Mouse (Mus musculus): Measurements from ENCODE around the gene Srgn.

Srgn gene

DNA sequence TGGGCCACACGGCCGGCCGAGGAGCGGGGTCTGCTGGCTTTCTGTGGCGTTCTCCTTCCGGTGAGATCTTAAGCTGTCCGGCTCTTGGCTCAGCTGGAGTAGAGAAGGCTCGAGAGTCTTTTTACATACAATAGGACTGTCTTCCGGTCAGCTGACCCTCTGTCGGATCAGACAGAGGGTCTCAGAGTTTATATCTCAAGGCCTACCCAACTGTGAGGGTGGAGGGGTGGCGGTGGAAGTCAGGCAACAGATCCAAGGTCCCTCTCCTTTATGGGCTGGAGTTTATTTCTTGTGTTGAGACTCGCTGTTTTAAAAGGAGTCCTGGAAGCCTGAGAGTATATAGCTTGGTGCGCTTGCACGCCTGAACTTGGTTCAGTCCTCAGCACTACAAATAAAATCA, at the start of gene Srgn:
Gene Srgn, minus strand, starts transcription at position 101 of the 400 bp plus-strand sequence.
- no peak for DNase-seq

DNA sequence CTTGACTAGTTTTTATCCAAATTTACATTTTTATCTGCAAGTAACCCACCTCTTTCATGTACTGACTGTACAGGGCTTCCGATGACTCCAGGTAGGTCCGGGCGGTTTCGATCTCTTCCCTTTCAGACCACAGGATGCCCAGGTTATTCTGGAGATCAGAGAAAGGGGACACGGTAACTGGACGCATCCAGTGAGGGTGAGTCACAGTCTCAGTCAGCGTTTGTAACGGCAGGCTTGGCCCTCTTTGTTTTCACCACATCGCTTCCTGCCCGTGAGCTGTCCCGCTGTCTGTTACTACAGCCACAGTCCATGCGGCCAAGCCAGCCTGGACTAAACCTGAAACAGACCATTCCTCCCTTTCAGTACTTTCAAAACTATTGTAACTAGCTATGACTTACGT, 47.8 kb upstream of the Srgn start:
- DNase-seq = no peak

DNA sequence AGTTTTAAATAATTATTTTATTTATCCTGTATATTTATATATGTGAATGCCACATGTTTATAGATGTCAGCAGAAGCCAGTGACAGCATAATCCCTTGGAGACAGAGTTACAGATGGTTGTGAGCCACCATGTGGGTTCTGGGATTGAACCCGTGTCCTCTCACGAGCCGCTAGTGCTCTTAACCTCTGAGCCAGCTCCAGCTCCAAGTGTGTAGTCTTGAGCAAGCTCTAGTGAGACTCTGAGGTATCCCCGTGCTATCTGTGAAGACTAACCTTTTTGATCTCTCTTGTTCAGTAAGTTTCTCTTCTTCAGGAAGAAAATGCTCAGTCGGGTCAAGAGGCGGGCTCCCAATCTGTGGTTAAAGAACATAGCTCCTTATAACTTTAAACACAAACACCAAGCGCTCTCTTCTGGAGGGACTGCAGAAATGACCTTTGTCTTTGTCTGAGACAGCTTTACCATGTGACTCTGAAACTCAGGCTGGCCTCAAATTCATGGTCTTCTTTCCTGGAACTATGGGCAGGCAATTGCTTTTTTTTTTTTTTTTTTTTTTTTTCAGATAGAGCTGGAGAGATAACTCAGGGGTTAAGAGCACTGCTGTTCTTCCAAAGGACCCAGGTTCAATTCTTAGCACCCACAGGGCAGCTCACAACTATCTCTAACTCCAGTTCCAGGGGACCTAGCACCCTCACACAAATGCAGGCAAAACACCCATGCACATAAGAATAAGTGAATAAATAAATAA, 43.0 kb upstream of the Srgn start:
- no peak for DNase-seq

DNA sequence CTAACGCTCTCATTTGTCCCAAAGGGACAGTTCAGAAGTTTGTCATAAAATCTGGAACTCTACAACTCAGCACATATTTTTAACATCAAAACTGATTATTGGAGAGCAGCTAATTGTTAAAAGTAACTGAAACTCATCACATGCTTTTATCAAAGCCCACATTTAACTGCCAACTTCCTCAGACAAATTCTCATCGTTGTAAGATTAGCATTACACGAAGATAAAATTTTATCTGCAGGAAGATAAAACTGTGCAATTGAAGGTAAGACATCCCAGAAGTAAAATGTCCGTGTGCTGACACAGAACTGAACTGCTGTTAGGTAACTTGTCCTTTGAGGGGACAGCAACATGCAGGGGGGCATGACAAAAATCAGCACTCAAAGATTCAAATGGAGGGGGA, 41.6 kb upstream of the Srgn start:
- DNase-seq = no peak

DNA sequence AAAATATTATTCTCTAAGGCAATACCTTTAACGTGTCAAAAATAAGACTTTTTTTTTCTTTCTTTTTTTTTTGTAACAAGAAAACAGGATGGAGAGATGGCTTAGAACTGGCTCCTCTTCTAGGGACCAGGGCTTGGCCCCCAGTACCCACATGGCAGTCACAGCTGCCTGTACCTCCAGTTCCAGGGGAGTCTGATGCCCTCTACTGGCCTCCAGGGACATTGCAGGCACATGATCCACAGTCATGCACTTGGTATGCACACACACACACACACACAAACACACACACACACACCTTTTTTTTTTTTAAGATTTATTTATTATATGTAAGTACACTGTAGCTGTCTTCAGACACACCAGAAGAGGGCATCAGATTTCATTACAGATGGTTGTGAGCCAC, 30.5 kb upstream of the Srgn start:
- no peak for DNase-seq

DNA sequence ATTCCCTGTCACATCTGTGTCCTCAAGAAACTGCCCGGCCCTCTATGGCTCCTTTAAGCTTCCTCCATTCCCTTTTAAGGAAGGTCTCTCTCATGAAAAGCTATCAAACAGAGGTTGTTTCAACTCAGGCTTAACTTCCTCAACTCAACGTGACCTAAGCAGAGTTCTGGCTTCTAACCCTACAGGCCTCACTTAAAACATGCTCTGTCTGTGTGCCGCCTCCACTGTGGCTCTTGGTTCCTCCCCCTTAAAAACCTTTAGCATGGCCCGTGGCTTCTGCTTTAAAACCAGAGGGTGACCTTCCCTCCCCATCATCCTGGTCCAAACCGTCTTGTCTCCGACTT, 29.3 kb upstream of the Srgn start:
- DNase-seq = no peak

DNA sequence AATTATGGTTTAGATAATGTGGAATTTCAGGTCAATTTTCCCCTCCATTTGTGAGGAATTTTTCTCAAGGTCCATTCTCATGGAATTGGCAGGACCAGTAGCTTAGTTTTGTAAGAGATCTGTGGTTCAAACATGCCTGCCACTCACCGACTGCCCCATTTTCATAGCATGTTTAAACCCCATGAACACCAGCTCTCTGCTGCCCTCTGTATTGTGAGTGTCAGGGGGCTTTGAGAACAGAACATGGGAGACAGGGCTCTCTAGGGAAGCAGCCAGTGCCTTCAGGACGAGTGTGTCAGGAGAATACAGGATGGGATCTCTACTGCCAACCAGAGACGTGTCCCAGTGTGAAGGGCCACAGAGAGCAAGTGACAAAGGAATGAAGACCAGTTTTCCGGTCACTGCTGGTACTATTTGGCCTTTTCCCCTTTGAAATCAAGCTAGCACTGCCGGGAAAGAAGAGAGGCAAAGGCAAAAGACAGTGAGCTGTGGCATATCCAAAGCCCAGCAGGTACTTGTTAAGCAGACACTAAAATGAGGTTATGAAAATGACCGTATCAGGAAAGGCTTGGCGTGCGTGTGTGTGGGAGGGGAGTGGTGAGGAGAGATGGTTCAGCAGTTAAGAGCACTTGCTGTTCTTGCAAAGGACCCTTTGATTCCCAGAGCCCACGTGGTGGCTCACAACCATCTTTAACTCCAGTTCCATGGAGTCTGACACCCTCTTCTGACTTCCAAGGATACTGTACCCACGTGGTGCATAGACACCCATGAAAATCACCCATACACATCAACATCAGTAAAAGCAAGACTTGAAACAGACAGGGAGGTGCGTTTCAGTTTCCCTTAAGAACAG, 28.7 kb upstream of the Srgn start:
- no peak for DNase-seq

DNA sequence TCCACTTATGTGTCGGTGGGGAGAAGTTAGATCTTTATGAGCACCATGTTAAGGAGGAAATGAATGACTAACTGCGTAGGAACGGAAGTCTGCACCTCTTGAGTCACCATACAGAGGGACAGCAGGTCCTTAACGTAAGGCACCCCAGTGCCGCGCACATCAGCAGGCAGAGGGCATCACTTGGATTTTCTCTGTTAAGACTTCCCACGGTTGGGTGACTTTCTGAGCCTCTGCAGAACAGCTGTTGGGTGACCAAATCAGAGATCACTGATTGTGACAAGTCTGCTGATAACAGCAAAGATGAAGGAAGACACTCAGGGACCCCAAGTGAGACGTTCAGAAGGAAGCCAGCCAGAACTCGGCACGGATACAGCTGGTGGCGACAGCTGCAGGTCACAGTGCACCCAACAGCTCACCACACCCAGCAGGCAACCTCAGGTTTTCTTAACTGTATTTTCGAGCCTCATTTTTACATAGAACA, 26.4 kb upstream of the Srgn start:
- DNase-seq = no peak

DNA sequence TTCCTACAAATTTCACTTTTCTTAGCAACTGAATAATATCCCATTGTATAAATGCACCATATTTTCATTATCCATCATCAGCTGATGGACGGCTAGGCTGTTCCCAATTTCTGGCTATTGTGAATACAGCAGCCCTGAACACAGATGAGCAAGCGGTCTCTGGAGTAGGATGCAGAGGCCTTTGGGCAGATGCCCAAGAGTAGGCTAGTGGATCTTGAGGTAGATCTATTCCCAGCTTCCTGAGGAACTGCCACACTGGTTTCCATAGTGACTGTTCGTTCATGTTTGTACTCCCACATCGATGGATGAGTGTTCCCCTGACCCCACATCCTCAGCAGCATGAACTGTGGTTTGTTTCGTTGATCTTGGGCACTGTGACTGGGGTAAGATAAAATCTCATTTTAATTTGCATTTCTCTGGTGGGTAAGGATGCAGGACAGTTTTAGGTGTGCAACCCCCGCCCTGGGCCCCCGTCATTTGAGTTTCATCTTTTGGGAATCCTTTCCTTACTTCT, 23.6 kb upstream of the Srgn start:
- no peak for DNase-seq

DNA sequence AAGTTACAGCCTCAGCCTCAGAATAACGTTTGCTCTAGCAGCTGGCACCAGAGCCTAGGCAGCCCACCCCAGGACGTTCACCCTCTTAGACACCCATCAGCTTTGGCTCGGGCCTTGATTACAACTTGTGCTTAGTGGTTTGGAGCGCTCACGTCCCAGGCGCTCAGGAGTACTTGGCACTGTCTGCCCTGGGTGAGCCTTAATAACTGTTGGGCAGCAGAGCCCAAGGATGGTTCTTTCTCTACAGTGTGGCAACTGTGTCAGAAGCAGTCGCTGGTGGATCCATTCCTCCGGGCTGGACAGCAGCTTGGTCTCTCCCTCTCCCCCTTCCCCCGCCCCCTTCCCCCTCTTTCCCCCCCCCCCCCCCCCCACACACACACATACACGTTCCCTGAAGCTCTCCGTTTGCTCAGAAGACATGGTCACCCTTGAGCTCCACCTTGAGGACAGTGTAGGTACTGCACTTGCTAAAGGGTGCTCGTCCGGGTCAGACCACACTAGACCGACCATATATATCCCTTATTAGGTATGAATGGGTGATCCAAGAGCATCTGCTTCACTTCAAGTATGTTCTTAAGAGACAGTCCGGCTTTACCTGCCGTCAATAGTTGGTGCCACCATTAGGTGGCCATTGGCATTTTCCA, 22.4 kb upstream of the Srgn start:
- DNase-seq = peak; percentile 51

DNA sequence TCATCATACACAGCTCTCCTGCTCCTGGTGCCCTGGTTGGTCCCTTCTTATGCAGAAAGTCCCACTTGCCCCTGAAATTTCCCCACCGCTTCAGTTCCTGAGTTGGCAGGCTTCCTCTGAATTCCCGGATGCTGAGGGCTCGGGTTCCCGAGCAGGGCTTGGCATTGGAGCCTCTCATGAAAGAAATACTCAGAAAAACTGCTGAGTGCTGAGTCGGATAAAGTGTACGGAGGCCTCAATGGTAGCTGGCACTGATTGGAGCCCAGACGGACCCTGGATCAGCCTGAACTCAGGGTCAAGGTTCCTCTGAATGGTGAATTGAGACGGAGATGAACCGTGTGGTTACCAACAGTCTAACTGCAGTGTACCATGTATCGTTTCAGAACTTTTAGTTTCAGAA, 19.2 kb upstream of the Srgn start:
- DNase-seq = no peak

DNA sequence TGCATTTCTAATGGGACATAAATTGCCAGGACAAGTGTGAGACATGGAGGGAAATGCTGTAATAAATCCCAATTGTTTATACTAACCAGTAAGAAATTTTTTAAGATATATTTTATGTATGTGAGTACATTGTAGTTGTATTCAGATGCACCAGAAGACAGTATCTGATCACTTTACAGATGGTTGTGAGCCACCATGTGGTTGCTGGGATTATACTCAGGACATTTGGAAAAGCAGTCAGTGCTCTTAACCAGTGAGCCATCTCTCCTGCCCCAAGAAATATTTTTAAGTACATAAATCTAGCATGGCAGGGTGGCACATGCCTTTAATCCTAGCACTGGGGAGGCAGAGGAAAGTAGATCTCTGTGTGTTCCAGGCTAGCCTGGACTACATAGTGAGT, 18.5 kb upstream of the Srgn start:
- no peak for DNase-seq

DNA sequence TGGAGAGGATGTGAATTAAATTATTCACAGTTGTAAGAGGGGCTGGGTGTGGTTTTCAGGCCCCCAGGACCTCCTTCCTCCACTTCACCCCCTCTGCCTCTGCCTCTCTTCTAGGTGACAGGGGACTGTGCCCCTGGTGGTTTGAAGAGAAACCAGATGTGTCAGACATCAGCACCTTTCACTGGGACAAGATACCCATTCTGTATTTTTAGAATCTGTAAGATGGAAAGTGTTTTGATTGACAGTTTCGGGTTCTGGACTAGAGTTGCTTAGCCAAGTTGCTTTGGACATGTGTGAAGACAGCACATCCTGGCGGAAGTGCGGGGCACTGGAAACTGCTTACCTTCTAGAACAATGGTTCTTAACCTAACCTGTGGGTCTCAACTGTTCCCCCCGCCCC, 17.1 kb upstream of the Srgn start:
- no peak for DNase-seq

DNA sequence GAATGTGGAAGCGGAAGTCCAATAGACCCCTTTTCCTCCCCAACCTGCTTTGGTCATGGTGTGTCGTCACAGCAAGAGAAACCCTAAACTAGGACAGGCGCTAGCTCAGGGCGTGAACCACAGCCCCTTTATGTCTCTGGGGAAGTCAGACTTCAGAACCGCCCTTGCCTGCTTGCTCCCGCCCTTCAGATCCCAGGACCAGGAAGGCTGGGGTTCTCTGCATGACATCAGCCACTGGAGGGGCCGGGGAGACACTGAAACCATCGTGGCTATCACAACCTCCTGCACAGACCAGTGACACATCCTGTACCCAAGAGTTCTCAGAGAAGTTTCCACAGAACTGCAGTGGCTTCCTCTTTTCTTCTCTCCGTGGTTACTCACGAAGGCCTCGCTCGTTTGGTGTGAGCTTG, 16.2 kb upstream of the Srgn start:
- no peak for DNase-seq

DNA sequence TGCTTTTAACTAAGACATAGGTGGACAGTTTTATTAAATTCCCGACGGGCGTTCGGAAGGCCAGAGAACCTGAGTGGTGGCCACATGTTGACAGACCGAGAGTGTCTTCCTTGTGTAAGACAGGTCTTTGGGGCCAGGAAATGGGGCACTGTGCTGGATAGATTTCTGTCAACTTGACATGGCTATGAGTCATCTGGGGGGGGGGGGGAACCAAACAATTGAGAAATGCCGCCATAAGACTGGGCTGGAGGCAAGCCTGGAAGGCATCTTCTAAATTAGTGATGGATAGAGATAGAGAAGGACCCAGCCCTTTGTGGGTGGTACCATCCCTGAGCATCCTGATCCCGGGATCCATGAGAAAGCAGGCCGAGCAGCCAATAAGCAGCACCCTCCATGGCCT, 15.7 kb upstream of the Srgn start:
- no peak for DNase-seq

DNA sequence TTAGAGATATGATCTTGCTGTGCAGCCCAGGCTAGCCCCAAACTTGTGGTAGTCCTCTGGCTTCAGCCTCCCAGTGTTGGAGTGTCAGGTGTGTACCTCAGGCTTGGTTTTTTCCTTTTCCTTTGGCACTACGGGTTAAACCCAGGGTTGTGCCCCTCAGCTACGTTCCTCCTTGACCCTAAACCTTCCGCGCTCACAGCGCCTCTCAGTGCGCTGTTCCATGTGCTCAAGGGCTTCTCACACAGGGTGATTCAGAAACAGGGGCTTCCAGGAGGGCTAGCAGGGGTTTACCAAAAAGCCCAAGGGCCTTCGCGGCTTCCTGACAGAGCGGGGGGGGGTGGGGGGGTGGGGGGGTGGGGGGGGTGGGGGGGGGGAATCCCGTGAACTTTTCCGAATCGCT, 15.3 kb upstream of the Srgn start:
- no peak for DNase-seq

DNA sequence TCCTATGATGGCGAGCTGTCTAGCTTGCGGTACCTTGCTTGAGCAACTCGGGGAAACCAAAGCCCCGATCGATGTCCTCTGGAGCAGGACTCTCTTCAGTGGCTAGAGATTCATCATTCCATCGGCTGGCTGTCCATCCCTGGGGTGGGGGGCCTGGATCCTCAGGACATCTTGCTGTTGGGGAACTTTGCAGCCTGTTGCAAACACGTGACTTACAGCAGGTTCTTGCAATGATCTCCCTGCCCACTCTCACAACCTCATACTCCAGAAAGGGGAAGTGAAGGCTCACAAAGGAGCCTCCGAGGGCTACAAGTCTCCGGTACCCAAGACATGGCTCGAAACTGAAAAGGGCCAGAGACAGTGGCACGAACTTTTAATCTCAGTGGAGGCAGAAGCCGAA, 14.2 kb upstream of the Srgn start:
- no peak for DNase-seq

DNA sequence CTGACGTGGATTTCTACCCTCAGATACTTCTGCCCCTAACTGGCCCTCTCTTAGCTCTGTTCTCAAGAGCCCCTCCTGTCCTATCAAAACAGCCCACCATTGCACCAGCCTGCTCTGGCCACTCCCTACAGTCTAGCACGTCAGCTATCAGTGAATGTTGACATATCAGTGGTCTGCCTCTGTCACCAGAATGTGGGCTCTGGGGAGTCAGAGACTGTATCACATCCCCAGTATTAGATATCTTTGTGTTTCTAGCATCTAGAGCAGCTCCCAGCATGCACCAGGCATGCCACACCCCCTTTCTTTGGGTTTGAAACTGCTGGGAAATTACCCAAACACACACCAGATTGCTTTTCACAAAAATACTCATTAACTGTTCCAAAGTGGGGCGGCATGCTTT, 13.5 kb upstream of the Srgn start:
- no peak for DNase-seq

DNA sequence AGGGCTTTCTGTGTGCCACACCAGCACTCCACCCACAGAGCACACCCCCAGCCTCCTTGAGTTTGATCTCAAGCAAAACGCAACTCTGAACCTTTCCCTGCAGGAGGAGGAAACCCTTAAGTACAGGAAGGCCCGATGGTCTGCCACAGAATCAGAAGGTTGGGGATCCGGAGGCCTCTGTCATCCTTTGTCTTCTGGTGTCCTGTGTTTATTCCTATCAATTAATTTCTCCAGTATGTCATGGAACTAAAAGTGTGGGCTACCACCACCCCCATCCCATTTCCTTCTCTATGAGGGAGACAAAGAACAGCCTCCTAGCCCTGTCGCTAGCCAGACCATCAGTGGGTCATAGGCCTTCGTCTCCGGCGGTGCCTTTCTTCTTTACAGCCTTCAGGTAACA, 7.3 kb upstream of the Srgn start:
- no peak for DNase-seq

DNA sequence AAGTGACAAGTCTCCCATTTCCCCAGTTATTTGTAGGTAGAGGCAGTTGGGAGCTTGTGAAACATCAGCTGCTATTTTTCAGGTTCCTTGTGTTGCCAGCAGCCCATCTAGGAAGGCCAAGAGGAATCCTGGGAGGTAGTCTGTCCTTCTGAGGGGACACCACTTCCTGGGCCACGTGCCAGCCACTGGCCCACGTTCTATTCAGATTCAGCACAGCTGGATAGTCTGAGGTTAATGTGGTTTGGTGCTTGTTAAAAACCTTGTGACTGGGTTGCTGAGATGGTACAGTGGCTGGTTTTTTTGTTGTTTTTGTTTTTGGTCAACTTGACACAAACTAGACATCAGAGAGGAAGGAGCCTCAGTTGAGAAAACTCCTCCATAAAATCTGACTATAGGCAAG, 5.6 kb upstream of the Srgn start:
- no peak for DNase-seq

DNA sequence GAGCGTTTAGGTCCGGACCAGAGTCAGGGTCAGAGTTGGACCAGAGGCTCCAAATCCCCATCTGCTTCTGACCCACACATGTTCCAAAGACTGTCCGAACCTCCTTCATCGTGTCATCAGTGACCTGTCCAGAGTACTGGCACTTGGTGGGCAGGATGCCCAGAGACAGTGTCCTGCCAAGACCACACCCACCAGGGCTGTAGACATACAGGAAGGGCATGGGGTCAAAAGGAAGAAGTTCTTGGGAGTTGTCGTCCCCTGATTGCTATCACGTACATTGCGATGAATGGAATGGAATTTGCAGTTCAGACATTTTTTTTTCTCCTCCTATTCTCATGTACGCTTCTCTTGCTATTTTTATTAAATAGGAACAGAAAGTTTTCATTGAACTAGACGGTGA, 2.9 kb upstream of the Srgn start:
- no peak for DNase-seq

DNA sequence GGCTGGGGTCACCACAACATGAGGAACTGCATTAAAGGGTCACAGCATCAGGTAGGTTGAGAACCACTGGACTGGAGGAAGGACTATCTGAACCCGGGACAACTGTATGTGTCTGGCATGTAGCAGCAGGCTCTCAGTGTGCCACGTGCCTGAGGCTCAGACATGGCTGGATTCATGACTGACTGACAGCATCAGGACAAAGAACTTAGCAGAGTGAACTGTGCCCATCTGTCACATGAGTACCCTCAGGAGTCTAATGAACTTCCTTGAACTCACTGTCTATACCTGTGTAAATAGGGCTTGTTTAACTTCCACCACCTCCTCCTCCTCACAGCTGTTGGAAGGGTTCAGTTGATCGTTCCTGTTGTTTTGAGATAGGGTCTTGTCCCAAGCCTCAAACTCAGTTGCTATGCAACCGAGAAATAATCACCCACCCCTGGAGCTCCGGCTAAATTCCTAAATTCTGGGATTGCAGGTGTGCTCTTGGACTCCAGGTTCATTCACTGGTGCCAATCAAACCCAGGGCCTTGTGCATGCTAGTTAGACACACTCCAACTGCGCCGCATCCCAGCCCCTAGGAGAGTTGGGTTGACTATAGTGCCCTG, 4.8 kb downstream of the Srgn start:
- DNase-seq = no peak

DNA sequence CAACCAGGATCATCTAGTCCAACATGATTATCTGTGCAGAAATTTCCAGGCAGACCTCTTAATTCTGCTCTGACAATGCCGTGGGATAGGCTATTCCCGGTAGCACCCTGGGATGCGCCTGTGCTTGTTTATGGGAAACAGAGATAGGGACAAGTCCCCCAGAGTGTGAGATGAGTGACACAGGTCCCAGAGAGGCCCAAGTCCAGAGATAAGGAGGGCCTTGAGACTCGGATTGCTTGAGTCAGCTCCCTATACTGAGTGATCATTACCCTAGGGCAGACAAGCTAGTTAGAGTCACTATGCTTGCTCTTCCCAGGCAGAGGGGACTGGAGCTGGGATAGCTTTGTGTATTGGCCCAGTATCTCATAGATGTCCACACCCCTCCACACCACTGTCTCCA, 5.5 kb downstream of the Srgn start:
- DNase-seq = no peak

Data from cerebellum, adult 8-10 months (tissue).